Mouse (Mus musculus): ENCODE measurements around the gene Pet100. TPM values are rescaled to one million over a fixed set of nuclear protein-coding genes. Genes with fewer than 3 reads are reported as not detected.

Gene Pet100
- total RNA-seq, 2 experiments from 2014 or later, result 131 to 285 TPM

GRCm38 (mm10) chr8:3622119-3622518 is 771 bp downstream of the Pet100 start:
- ATAC-seq (replicated peaks; ENCODE audit: poor library complexity), result no peak

GRCm38 (mm10) chr8:3625445-3625844 is 4.1 kb downstream of the Pet100 start, which contains the start of gene Pcp2:
TSS of gene Pcp2 (minus strand) at chr8:3625545.
- no peak for ATAC-seq (replicated peaks; ENCODE audit: poor library complexity)

GRCm38 (mm10) chr8:3626971-3627370 is 5.6 kb downstream of the Pet100 start:
- no peak for ATAC-seq (replicated peaks; ENCODE audit: poor library complexity)

- ATAC-seq (replicated peaks; ENCODE audit: poor library complexity), result peak; percentile 61
These were observed 6.7 kb downstream of the Pet100 start for GRCm38 (mm10) chr8:3628014-3628413.

GRCm38 (mm10) chr8:3630647-3631477 is 9.5 kb downstream of the Pet100 start, which contains the start of gene Stxbp2:
TSS of gene Stxbp2 (plus strand) at chr8:3630955.
- peak; percentile 91 for ATAC-seq (replicated peaks; ENCODE audit: poor library complexity)

- peak; percentile 54 for ATAC-seq (replicated peaks; ENCODE audit: poor library complexity)
These were observed 10.1 kb downstream of the Pet100 start for GRCm38 (mm10) chr8:3631478-3631875.

GRCm38 (mm10) chr8:3645804-3646203 is 24.5 kb downstream of the Pet100 start:
- ATAC-seq (replicated peaks; ENCODE audit: poor library complexity), result peak; percentile 89

- 0 out of 2 replicates have a peak, but pooled peaks have one; percentile 13 for ATAC-seq (replicated peaks; ENCODE audit: poor library complexity)
These were observed 25.6 kb downstream of the Pet100 start for GRCm38 (mm10) chr8:3646824-3647531.

- ATAC-seq (replicated peaks; ENCODE audit: poor library complexity), result no peak
These were observed 26.2 kb downstream of the Pet100 start for GRCm38 (mm10) chr8:3647561-3647960.

GRCm38 (mm10) chr8:3648268-3648667 is 26.9 kb downstream of the Pet100 start:
- ATAC-seq (replicated peaks; ENCODE audit: poor library complexity), result peak; percentile 59

- ATAC-seq (replicated peaks; ENCODE audit: poor library complexity), result peak; percentile 20; the same call in 1 of the 2 replicates
These were observed 27.6 kb downstream of the Pet100 start for GRCm38 (mm10) chr8:3648990-3649389.

GRCm38 (mm10) chr8:3652845-3653244 is 31.5 kb downstream of the Pet100 start:
- peak; percentile 12; the same call in 1 of the 2 replicates for ATAC-seq (replicated peaks; ENCODE audit: poor library complexity)

GRCm38 (mm10) chr8:3654726-3655508 is 33.6 kb downstream of the Pet100 start:
- no peak for ATAC-seq (replicated peaks; ENCODE audit: poor library complexity)

GRCm38 (mm10) chr8:3655526-3655925 is 34.2 kb downstream of the Pet100 start, which contains the start of gene Retn:
TSS of gene Retn (plus strand) at chr8:3655770.
- ATAC-seq (replicated peaks; ENCODE audit: poor library complexity), result no peak

GRCm38 (mm10) chr8:3656725-3657381 is 35.5 kb downstream of the Pet100 start:
- ATAC-seq (replicated peaks; ENCODE audit: poor library complexity), result no peak

GRCm38 (mm10) chr8:3660889-3661288 is 39.5 kb downstream of the Pet100 start:
- ATAC-seq (replicated peaks; ENCODE audit: poor library complexity), result peak; percentile 64

- ATAC-seq (replicated peaks; ENCODE audit: poor library complexity), result peak; percentile 88
These were observed 43.1 kb downstream of the Pet100 start for GRCm38 (mm10) chr8:3664405-3664804.

GRCm38 (mm10) chr8:3665507-3665906 is 44.2 kb downstream of the Pet100 start, which contains the start of gene Mcemp1:
TSS of gene Mcemp1 (plus strand) at chr8:3665754.
- peak; percentile 43 for ATAC-seq (replicated peaks; ENCODE audit: poor library complexity)

- ATAC-seq (replicated peaks; ENCODE audit: poor library complexity), result peak; percentile 51
These were observed 49.0 kb downstream of the Pet100 start for GRCm38 (mm10) chr8:3670388-3670787.

- ATAC-seq (replicated peaks; ENCODE audit: poor library complexity), result peak; percentile 65
These were observed 50.7 kb downstream of the Pet100 start, which contains the start of gene Fcor for GRCm38 (mm10) chr8:3671980-3672491. TSS of gene Fcor (minus strand) at chr8:3672362.
